Mouse (Mus musculus) bone marrow, adult 2 months (tissue): ENCODE measurements at regions not wholly inside any gene's neighbourhood (a gene's known extent, or its start where the extent isn't known, plus 50 kb on each side); places are given as distances from the start of the nearest gene placed in this dataset.

Source experiments
- CTCF ChIP-seq: fragments of 200-500 bp; IDR thresholded peaks from 2 replicates; pipeline ENCODE4 v1.5.1; 2011; ENCODE audit warnings: low read length, control low read depth; ENCODE audit not compliant: control insufficient read depth, insufficient read depth
- POLR2A ChIP-seq: fragments of 200-500 bp; IDR thresholded peaks from 2 replicates; pipeline ENCODE4 v1.6.1; 2011; ENCODE audit warnings: low read depth, mild to moderate bottlenecking, control low read depth, low read length, borderline replicate concordance; ENCODE audit not compliant: control insufficient read depth

DNA sequence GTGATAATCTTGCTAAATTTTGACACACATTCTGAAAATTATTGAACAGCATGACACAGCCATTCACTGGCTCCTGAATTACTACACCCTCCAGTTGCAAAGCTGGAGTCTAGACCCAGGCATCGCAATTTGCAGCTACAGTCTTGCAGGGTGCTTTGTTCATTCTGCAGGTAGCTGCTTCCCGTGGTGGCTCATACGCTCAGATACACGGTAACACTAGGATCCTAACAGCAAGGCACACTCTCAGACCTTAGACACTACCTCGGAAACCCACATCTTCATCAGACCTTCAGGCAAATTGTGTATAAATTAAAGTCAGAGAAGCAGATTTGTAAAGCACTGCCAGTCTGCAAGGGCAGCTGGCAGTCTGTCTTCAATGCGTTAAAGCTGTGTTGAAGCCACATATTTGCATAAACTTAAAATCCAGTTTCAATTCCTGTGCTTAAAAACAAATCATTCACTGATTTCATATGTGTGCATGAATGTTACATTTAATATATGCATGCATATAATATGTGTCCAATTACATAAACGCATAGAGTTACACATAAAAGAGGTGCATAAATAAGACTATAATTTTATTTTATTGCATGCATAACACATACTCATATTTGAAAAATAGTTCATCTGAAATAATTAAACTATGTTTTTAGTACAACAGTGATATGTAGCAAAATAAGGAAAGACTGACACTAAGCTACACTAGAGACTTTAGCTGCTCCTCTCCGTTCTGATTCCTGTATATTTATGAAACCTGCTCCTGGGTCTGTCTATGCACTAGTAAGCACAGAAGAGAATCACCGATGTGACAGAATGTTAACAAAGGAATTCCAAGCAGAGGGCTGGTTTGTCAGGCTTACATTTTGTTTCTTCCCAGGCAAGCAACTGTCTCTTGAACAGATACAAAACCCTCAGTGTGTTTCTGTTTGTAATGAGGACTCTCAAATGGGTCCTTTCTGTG, 227.5 kb upstream of the Itga1 start:
- no peak for TF ChIP-seq POLR2A
- no peak for TF ChIP-seq CTCF
